In genomic region chr6:22496471-22496870, GRCm38 (mm10) we compare ENCODE assay signal across 12 mouse cellular contexts.
DNase-seq lines count a peak whose midpoint lies in the region; ATAC-seq and TF ChIP-seq lines count a peak whose summit lies in the region.
"Had no signal": no experiment of that assay in that cellular context is flagged by ENCODE, and none has a peak within 500 bp of the region (broad histone marks: within the 10 kb centered on the region; RNA-seq: fewer than 3 reads in every experiment).

No protein-coding gene starts in this region.

- peak; percentile 4 for DNase-seq in kidney, adult 2 months
- no peak for DNase-seq in kidney, adult 18-20 months
- DNase-seq in lung, postnatal 36 days = peak; percentile 15
- no peak for DNase-seq in lung, adult 2 months
- DNase-seq in Patski (ENCODE audit: low read depth, low spot score) = no peak
- DNase-seq in thymus, postnatal 4 days = peak; percentile 59
- DNase-seq in left cerebral cortex, adult 11 months (ENCODE audit: low spot score) = no peak
- DNase-seq: cerebellum, adult 9-10 months; gastrocnemius, postnatal 25 days had no signal

- no peak overlapping the region for H3K27ac ChIP-seq in kidney, adult 2 months (ENCODE audit: insufficient read depth, low read depth, low read length)
- H3K27ac ChIP-seq: embryonic facial prominence, embryonic 12.5 days; forebrain, embryonic 12.5 days; lung, embryonic 15.5 days had no signal

- ATAC-seq in Patski = no peak

- 0 out of 2 replicates have a peak, but pooled peaks have one; percentile 18 for TF ChIP-seq CTCF in kidney, adult 2 months (conservative IDR thresholded peaks at IDR 0.05; ENCODE audit: insufficient read depth, insufficient read length, low read depth, low read length)
- no peak for TF ChIP-seq CTCF in lung, adult 2 months (IDR thresholded peaks at IDR 0.05; ENCODE audit: insufficient read depth, low read length)
- peak; percentile 45 for TF ChIP-seq CTCF in Patski (IDR thresholded peaks at IDR 0.05)

- H3K4me3 ChIP-seq in kidney, adult 2 months (ENCODE audit: insufficient read depth, low read depth, low read length) = no peak overlapping the region
- H3K4me3 ChIP-seq in lung, adult 2 months (replicated peaks; ENCODE audit: extremely low read depth, low read depth, low read length) = no peak overlapping the region
- H3K4me3 ChIP-seq: embryonic facial prominence, embryonic 12.5 days; forebrain, embryonic 12.5 days; lung, embryonic 15.5 days had no signal

- no peak for TF ChIP-seq POLR2A in kidney, adult 2 months (IDR thresholded peaks at IDR 0.05; ENCODE audit: low read depth, low read length)
- no peak for TF ChIP-seq POLR2A in lung, adult 2 months (IDR thresholded peaks at IDR 0.05; ENCODE audit: borderline replicate concordance, extremely low read depth, low read depth, low read length)

- H3K27me3 ChIP-seq in kidney, adult 2 months (replicated peaks; ENCODE audit: control insufficient read depth, insufficient read depth, low read length) = no peaks in the 10 kb centered on the region
- H3K27me3 ChIP-seq in Patski = peaks cover 12% of the 10 kb centered on the region
- H3K27me3 ChIP-seq: embryonic facial prominence, embryonic 12.5 days; forebrain, embryonic 12.5 days; lung, embryonic 15.5 days had no signal

- WGBS in kidney, adult 2 months = 91% methylated on average over 1 of the region's 1 CpGs
- WGBS in lung, adult 2 months = 76% methylated on average over 1 of the region's 1 CpGs

- in situ Hi-C loops in Patski (cut with MboI; ENCODE audit: low pct_unique_long_range_greater_than_20kb) = no loop called here

- no peaks in the 10 kb centered on the region for H3K4me1 ChIP-seq in kidney, adult 2 months (ENCODE audit: control insufficient read depth, insufficient read depth, low read length)
- no peaks in the 10 kb centered on the region; the same call in 1 of the 2 replicates for H3K4me1 ChIP-seq in lung, adult 2 months (ENCODE audit: control insufficient read depth, insufficient read depth, low read length)
- H3K4me1 ChIP-seq: embryonic facial prominence, embryonic 12.5 days; forebrain, embryonic 12.5 days had no signal

- POLR2A ChIA-PET in Patski (lab: Charles Lee) = no interaction called here

- H3K36me3 ChIP-seq in kidney, adult 2 months (ENCODE audit: control insufficient read depth, insufficient read depth, low read length) = no peaks in the 10 kb centered on the region
- H3K36me3 ChIP-seq: embryonic facial prominence, embryonic 12.5 days; forebrain, embryonic 12.5 days; lung, embryonic 15.5 days had no signal

- CTCF ChIA-PET in Patski (lab: Charles Lee) = interaction anchor here (6.0 kb wide), 1 partner anchor 170 kb away, joined by 52 read pairs; no protein-coding TSS in a partner anchor

Comparison
In these comparisons a context has a peak if more than half of its experiments do, and no peak if none do; other contexts are left out.
1. DNase-seq: peak in kidney, adult 2 months (single experiment), lung, postnatal 36 days (single experiment) and thymus, postnatal 4 days (single experiment); none in kidney, adult 18-20 months (single experiment), lung, adult 2 months (single experiment), Patski (single experiment) and left cerebral cortex, adult 11 months (single experiment).